Mouse (Mus musculus) urinary bladder, adult 18-20 months (tissue): ENCODE results near the gene Usp12.

Source experiments
- DNase-seq, 2 experiments: peaks; one replicate each; pipeline ENCODE4 v3.0.0; 2022; ENCODE audit warnings: low spot score in 2 of 2, mixed read lengths in 2 of 2

Gene Usp12

GRCm38 (mm10) chr5:146692976-146693361, 101.8 kb downstream of the Usp12 start:
- no peak for DNase-seq

DNA sequence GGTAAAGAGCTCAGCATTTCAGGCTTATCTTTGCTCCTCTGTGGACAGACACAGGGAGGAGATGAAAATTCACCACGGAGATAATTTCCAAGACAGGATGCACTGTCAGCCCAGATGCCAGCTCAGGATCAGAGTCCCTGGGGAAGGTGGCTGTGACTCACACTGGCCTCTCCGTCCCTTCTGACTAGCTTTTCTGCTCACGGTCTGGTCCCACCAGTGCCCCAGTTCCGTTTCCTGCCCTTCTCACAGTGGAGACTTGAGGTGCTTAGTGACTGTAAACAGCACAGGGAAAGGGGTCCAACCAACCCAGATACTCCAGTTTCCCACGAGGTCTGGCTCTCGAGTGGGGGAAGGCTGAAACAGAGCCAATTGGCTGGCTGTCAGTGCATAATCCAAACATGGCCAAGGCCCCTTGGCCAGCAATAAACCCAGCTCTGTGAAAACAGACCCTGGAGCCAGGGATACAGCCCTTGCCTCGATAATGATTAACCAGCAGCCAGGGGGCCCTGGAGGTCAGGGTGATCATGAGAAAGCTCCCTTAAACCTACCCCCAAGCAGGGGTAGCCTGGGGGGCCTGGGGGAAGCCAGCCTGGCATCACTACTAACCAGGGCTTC, 102.3 kb downstream of the Usp12 start:
- DNase-seq, result no peak

DNA sequence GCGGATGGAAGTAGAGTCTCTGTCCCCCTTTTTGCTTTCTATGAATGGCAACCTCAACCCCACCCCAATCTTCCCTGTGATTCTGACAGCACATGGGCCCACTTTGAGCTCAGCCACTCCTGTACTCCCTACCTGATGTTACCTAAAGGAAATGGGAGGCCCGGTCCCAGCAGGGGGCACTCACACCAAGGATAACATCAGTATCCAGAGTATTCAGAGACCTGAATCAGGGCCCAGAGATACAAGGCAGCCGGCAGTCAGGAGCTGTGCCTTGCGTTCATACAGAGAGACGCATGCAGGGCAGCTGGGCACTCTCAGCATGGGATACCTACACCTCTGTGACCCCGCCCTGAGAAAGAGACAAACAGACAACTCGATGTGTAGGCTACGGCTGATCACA, 103.1 kb downstream of the Usp12 start:
- no peak for DNase-seq

- no peak for DNase-seq
Observed at GRCm38 (mm10) chr5:146687541-146688313, 107.1 kb downstream of the Usp12 start.

- no peak for DNase-seq
Observed at GRCm38 (mm10) chr5:146686954-146687353, 107.9 kb downstream of the Usp12 start.
